Mouse (Mus musculus): Measurements from ENCODE around the gene C2cd4c. TPM values are rescaled to one million over a fixed set of nuclear protein-coding genes. Genes with fewer than 3 reads are reported as not detected.

The C2cd4c gene
- polyA plus RNA-seq, 1 experiment from 2014 or later: not detected

- Histone ChIP-seq H3K4me1 (no peaks in the 10 kb centered on the region), H3K4me3 (replicated peaks) (no peak within 1 kb of the TSS), H3K9ac (no peak within 1 kb of the TSS), H3K27ac (replicated peaks) (no peak within 1 kb of the TSS), H3K9me3 (replicated peaks) (no peaks in the 10 kb centered on the region; the same call in 1 of the 2 replicates), H3K36me3 (no peaks in the 10 kb centered on the region), H3K27me3 (no peaks in the 10 kb centered on the region), H3K4me2 (replicated peaks) (no peak within 1 kb of the TSS)
- ATAC-seq (ENCODE audit: insufficient number of reproducible peaks, low FRiP score, low TSS enrichment, low read depth): no peak
- WGBS: 81% methylated on average over 5 of the region's 5 CpGs
Observed at GRCm38 (mm10) chr10:79587061-79587751, 26.6 kb downstream of the C2cd4c start, which contains the start of gene Theg. Gene Theg (minus strand): TSS chr10:79587331.

- Histone ChIP-seq H3K4me1 (no peaks in the 10 kb centered on the region), H3K27ac (replicated peaks) (no peak overlapping the region), H3K9ac (no peak overlapping the region), H3K9me3 (replicated peaks) (no peaks in the 10 kb centered on the region), H3K4me3 (replicated peaks) (no peak overlapping the region), H3K27me3 (no peaks in the 10 kb centered on the region), H3K4me2 (replicated peaks) (no peak overlapping the region), H3K36me3 (no peaks in the 10 kb centered on the region)
- WGBS: 73% methylated on average over 8 of the region's 8 CpGs
- ATAC-seq (ENCODE audit: insufficient number of reproducible peaks, low FRiP score, low TSS enrichment, low read depth): no peak
Observed at GRCm38 (mm10) chr10:79586243-79586642, 27.6 kb downstream of the C2cd4c start.

DNA sequence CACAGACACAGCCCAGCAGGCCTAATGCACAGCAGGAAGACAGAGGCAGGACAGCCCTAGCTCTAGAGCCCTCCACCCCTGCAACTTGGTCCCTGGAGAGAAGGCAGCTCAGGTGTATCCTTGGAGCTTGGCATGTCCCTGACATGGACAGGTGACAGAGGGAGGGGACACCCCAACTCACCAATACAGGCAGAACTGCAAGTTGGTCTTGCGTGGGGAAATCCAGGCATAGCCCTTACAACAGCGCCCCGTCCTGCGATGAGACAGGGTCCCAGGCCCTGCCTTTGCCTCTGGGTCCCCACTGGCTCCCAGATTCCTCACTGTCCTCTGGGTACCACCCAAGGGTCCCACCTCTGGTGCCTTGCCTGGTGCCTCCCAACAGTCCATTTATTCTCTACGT, 28.1 kb downstream of the C2cd4c start:
- Histone ChIP-seq H3K36me3 (no peaks in the 10 kb centered on the region), H3K4me2 (replicated peaks) (no peak overlapping the region), H3K9me3 (replicated peaks) (no peaks in the 10 kb centered on the region), H3K4me3 (replicated peaks) (no peak overlapping the region), H3K4me1 (no peaks in the 10 kb centered on the region), H3K27ac (replicated peaks) (no peak overlapping the region), H3K9ac (no peak overlapping the region), H3K27me3 (no peaks in the 10 kb centered on the region)
- ATAC-seq (ENCODE audit: insufficient number of reproducible peaks, low FRiP score, low TSS enrichment, low read depth): peak; percentile 3; the same call in 1 of the 2 replicates
- 87% methylated on average over 4 of the region's 5 CpGs for WGBS

DNA sequence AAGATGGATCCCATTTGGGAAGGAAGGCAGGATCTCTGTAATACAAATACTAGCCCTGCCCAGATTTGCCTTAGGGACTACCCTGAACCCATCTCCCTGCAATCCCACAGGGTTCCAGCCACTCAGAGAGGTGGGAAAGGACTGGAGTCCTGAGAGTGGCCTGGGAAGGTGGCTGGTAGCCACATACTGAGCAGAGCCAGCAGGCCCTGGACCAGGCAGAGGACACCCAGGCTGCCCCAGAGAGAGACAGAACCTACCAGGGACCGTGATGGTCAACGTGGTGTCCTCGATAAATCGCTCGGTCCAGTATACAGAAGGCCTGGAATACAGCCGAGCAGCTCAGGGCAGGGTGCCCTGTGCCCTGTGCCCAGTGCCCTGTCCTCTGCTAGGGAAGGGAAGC, 28.7 kb downstream of the C2cd4c start:
- Histone ChIP-seq H3K9me3 (replicated peaks) (no peaks in the 10 kb centered on the region), H3K9ac (no peak overlapping the region), H3K36me3 (no peaks in the 10 kb centered on the region), H3K4me3 (replicated peaks) (no peak overlapping the region), H3K4me1 (no peaks in the 10 kb centered on the region), H3K27me3 (no peaks in the 10 kb centered on the region), H3K4me2 (replicated peaks) (no peak overlapping the region), H3K27ac (replicated peaks) (no peak overlapping the region)
- no peak for ATAC-seq (ENCODE audit: insufficient number of reproducible peaks, low FRiP score, low TSS enrichment, low read depth)
- 81% methylated on average over 6 of the region's 6 CpGs for WGBS

- Histone ChIP-seq H3K36me3 (no peaks in the 10 kb centered on the region), H3K9ac (no peak overlapping the region), H3K4me3 (replicated peaks) (no peak overlapping the region), H3K9me3 (replicated peaks) (no peaks in the 10 kb centered on the region), H3K27ac (replicated peaks) (no peak overlapping the region), H3K4me2 (replicated peaks) (no peak overlapping the region), H3K27me3 (no peaks in the 10 kb centered on the region), H3K4me1 (no peaks in the 10 kb centered on the region)
- 71% methylated on average over 9 of the region's 9 CpGs for whole genome bisulfite sequencing
- no peak for ATAC-seq (ENCODE audit: insufficient number of reproducible peaks, low FRiP score, low TSS enrichment, low read depth)
Observed at GRCm38 (mm10) chr10:79584426-79584825, 29.4 kb downstream of the C2cd4c start.

DNA sequence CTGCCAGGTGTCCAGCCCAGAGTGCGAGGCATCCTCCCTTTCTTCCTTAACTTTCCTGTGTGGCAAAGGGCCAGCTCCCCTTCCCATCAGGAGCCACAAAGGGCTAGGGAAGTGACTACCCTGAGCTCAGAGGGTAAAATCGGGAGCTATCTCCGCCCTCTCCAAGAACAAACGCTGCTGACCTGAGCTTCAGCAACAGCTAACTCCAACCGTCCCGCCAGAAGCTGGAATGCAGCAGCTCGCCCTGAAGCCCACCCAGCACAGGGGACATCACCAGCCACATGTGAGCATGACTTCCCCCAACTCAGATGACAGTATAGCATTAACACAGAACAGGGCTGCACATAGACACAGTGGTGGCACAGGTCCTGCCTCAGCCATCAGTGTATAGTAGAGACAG, 29.8 kb downstream of the C2cd4c start:
- no peaks in the 10 kb centered on the region for H3K36me3 ChIP-seq
- no peak overlapping the region for H3K9ac ChIP-seq
- no peaks in the 10 kb centered on the region for H3K27me3 ChIP-seq
- no peak for ATAC-seq (ENCODE audit: insufficient number of reproducible peaks, low FRiP score, low TSS enrichment, low read depth)
- no peaks in the 10 kb centered on the region for H3K9me3 ChIP-seq (replicated peaks)
- no peak overlapping the region for H3K4me3 ChIP-seq (replicated peaks)
- no peak overlapping the region for H3K4me2 ChIP-seq (replicated peaks)
- no peaks in the 10 kb centered on the region for H3K4me1 ChIP-seq
- H3K27ac ChIP-seq (replicated peaks): no peak overlapping the region
- 61% methylated on average over 7 of the region's 7 CpGs for WGBS

DNA sequence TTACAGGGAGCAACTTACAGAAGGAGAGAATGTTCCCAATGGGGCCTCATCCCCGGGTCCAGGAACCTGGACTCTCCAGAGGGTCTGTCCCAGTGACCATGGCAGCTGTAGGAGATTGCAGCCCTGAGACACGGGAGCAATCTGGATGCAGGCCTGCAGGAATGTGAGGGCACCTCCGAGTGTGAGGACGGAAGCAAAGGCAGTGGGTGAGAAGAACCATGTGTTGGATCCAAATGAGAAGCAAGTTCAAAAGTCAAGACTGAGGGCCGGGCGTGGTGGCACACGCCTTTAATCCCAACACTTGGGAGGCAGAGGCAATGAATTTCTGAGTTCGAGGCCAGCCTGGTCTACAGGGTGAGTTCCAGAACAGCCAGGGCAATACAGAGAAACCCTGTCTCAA, 32.3 kb downstream of the C2cd4c start:
- no peaks in the 10 kb centered on the region for H3K27me3 ChIP-seq
- no peak overlapping the region for H3K4me2 ChIP-seq (replicated peaks)
- no peak overlapping the region for H3K4me3 ChIP-seq (replicated peaks)
- no peaks in the 10 kb centered on the region for H3K36me3 ChIP-seq
- H3K9me3 ChIP-seq (replicated peaks): no peaks in the 10 kb centered on the region
- ATAC-seq (ENCODE audit: insufficient number of reproducible peaks, low FRiP score, low TSS enrichment, low read depth): no peak
- WGBS: 87% methylated on average over 8 of the region's 8 CpGs
- H3K9ac ChIP-seq: no peak overlapping the region
- H3K27ac ChIP-seq (replicated peaks): no peak overlapping the region
- H3K4me1 ChIP-seq: no peaks in the 10 kb centered on the region

DNA sequence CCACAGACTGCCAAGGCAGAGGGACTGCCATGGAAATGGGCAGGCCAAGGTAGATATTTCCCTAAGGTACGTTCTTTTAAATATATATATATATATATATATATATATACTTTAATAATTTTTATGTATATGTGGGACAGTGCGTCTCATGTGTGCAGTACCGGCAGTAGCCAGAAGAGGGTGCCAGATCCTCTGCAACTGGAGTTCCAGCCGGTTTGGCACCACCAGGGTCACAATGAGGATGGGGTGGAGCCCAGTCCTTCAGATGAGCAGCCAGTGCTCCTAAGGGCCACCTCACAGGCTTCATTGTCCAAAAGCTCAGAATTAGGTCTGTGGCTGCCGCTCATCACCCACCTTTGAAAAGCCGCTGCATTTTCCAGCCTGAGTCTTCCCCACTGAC, 33.0 kb downstream of the C2cd4c start:
- Histone ChIP-seq H3K27ac (replicated peaks) (no peak overlapping the region), H3K9me3 (replicated peaks) (no peaks in the 10 kb centered on the region), H3K27me3 (no peaks in the 10 kb centered on the region), H3K9ac (no peak overlapping the region), H3K4me1 (no peaks in the 10 kb centered on the region), H3K4me3 (replicated peaks) (no peak overlapping the region), H3K36me3 (no peaks in the 10 kb centered on the region), H3K4me2 (replicated peaks) (no peak overlapping the region)
- 40% methylated on average over 6 of the region's 6 CpGs for WGBS
- no peak for ATAC-seq (ENCODE audit: insufficient number of reproducible peaks, low FRiP score, low TSS enrichment, low read depth)

- Histone ChIP-seq H3K4me3 (replicated peaks) (no peak overlapping the region), H3K9me3 (replicated peaks) (no peaks in the 10 kb centered on the region), H3K27me3 (no peaks in the 10 kb centered on the region), H3K4me1 (no peaks in the 10 kb centered on the region), H3K27ac (replicated peaks) (no peak overlapping the region), H3K4me2 (replicated peaks) (no peak overlapping the region), H3K36me3 (no peaks in the 10 kb centered on the region), H3K9ac (no peak overlapping the region)
- 62% methylated on average over 7 of the region's 7 CpGs for WGBS
- no peak for ATAC-seq (ENCODE audit: insufficient number of reproducible peaks, low FRiP score, low TSS enrichment, low read depth)
Observed at GRCm38 (mm10) chr10:79580356-79580755, 33.5 kb downstream of the C2cd4c start.

DNA sequence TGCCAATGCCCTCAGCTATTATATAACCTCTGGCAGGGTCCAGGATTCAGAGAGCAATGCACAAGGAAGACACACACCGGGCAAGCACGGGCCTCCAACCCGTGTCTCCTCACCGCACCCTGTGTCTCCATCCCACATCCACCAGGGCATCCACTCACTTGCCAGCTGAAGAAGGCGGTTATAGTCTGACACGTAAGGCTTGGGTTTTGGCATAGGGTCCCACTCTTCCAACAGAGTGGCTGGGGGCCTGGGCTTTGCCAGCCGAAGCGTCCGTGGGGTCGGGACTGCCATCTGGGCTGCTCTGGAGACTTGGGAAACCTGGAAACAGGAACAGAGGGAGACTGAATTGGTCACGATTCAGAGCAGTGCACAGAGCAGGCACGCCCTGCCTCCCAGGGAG, 34.0 kb downstream of the C2cd4c start:
- no peaks in the 10 kb centered on the region for H3K36me3 ChIP-seq
- H3K4me3 ChIP-seq (replicated peaks): no peak overlapping the region
- H3K9me3 ChIP-seq (replicated peaks): no peaks in the 10 kb centered on the region
- no peaks in the 10 kb centered on the region for H3K4me1 ChIP-seq
- no peak overlapping the region for H3K4me2 ChIP-seq (replicated peaks)
- H3K27ac ChIP-seq (replicated peaks): no peak overlapping the region
- 71% methylated on average over 12 of the region's 12 CpGs for WGBS
- H3K27me3 ChIP-seq: no peaks in the 10 kb centered on the region
- ATAC-seq (ENCODE audit: insufficient number of reproducible peaks, low FRiP score, low TSS enrichment, low read depth): no peak
- no peak overlapping the region for H3K9ac ChIP-seq

GRCm38 (mm10) chr10:79578891-79579290, 34.9 kb downstream of the C2cd4c start:
- Histone ChIP-seq H3K4me3 (replicated peaks) (no peak overlapping the region), H3K9ac (no peak overlapping the region), H3K4me2 (replicated peaks) (no peak overlapping the region), H3K36me3 (no peaks in the 10 kb centered on the region), H3K27ac (replicated peaks) (no peak overlapping the region), H3K27me3 (no peaks in the 10 kb centered on the region), H3K9me3 (replicated peaks) (no peaks in the 10 kb centered on the region), H3K4me1 (no peaks in the 10 kb centered on the region)
- WGBS: 80% methylated on average over 7 of the region's 7 CpGs
- ATAC-seq (ENCODE audit: insufficient number of reproducible peaks, low FRiP score, low TSS enrichment, low read depth): no peak

DNA sequence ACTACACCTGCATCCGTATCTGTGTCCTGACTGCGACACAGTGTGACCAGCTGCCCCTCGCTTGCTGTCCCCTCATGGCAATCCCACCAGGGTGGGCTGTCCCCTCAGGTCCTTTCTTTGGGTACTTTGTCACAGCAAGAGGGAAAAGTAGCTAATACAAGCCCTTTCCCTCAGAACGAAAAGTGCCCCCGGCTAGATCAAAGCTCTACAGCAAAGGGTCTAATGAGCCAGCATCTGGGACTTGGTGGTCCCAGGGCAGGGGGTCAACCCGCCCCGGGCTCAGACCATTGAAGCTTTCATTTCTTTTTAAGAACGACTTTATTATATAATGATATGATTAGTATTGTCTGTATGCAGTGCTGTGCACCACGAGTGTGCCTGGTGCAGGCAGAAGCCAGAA, 35.5 kb downstream of the C2cd4c start:
- WGBS: 47% methylated on average over 9 of the region's 9 CpGs
- H3K4me1 ChIP-seq: no peaks in the 10 kb centered on the region
- no peaks in the 10 kb centered on the region for H3K27me3 ChIP-seq
- no peak overlapping the region for H3K4me3 ChIP-seq (replicated peaks)
- H3K9me3 ChIP-seq (replicated peaks): no peaks in the 10 kb centered on the region
- no peak overlapping the region for H3K27ac ChIP-seq (replicated peaks)
- H3K4me2 ChIP-seq (replicated peaks): no peak overlapping the region
- H3K9ac ChIP-seq: no peak overlapping the region
- H3K36me3 ChIP-seq: no peaks in the 10 kb centered on the region
- ATAC-seq (ENCODE audit: insufficient number of reproducible peaks, low FRiP score, low TSS enrichment, low read depth): no peak

All from embryonic facial prominence, embryonic 15.5 days (tissue).